9 mouse cellular contexts compared by ENCODE assay signal in genomic region chr3:121258521-121259478, GRCm38 (mm10). TPM values are rescaled to one million over a fixed set of nuclear protein-coding genes. Genes with fewer than 3 reads are reported as not detected.
DNase-seq lines count a peak whose midpoint lies in the region; TF ChIP-seq lines count a peak whose summit lies in the region.
"Had no signal": no experiment of that assay in that cellular context is flagged by ENCODE, and none has a peak within 500 bp of the region (broad histone marks: within the 10 kb centered on the region; RNA-seq: fewer than 3 reads in every experiment).

No protein-coding gene starts in this region.

- 0 out of 2 replicates have a peak overlapping the region, but pooled peaks have one; percentile 14 for H3K27ac ChIP-seq in olfactory bulb, adult 2 months (ENCODE audit: insufficient read depth, low read depth, low read length)
- H3K27ac ChIP-seq: embryonic facial prominence, embryonic 12.5 days had no signal

- WGBS in olfactory bulb, adult 2 months = 56% methylated on average over 20 of the region's 20 CpGs

- intact Hi-C loops in heart, postnatal 14 days (cut with DNase I) = no loop called here

- TF ChIP-seq CTCF in olfactory bulb, adult 2 months (IDR thresholded peaks at IDR 0.05; ENCODE audit: insufficient read depth, low read depth, low read length) = no peak

- peak; percentile 14 for DNase-seq in layer of hippocampus, adult 9-11 months
- no peak for DNase-seq in layer of hippocampus, postnatal 36 days
- DNase-seq in cerebellum, postnatal 14 days = peak; percentile 49 to 55
- peak; percentile 19 to 24 for DNase-seq in heart, postnatal 14 days
- no peak for DNase-seq in urinary bladder, postnatal 25 days (ENCODE audit: low spot score)
- DNase-seq in gastrocnemius, adult 18-20 months (ENCODE audit: low spot score) = no peak
- DNase-seq: gastrocnemius, postnatal 36 days had no signal

- 0 out of 2 replicates have a peak, but pooled peaks cover 5% of the 10 kb centered on the region for H3K4me1 ChIP-seq in olfactory bulb, adult 2 months (ENCODE audit: control insufficient read depth, insufficient read depth, low read length)

- no peak overlapping the region for H3K4me3 ChIP-seq in olfactory bulb, adult 2 months (ENCODE audit: insufficient read depth, low read depth, low read length)
- H3K4me3 ChIP-seq: embryonic facial prominence, embryonic 12.5 days had no signal

- no peak for TF ChIP-seq POLR2A in olfactory bulb, adult 2 months (IDR thresholded peaks at IDR 0.05; ENCODE audit: insufficient read depth, low read depth, low read length)

RNA-seq across cellular contexts. Expression of gene Tmem56, which starts 24.1 kb away (rescaled TPM):
- total RNA-seq in layer of hippocampus, postnatal 36 days (2021) = 10 to 100 TPM; 30.1 to 35.7 TPM
- total RNA-seq in heart, postnatal 14 days (2021) = 1 to 10 TPM in 1 of 2 experiments, under 1 TPM in 1; 1.00 to 1.4 TPM
- not detected in 2 replicates for polyA plus RNA-seq in olfactory bulb, adult 2 months (2012; ENCODE audit: insufficient read depth, insufficient read length, low replicate concordance, missing spikeins)
- 10 to 100 TPM; 44.0 to 52.1 TPM for total RNA-seq in gastrocnemius, adult 18-20 months (2021)

RNA-seq across cellular contexts. Expression of gene Alg14, which starts 32.8 kb away (rescaled TPM):
- total RNA-seq in layer of hippocampus, postnatal 36 days (2021) = 10 to 100 TPM; 12.2 to 12.7 TPM
- 10 to 100 TPM; 14.4 to 15.1 TPM for total RNA-seq in heart, postnatal 14 days (2021)
- polyA plus RNA-seq in olfactory bulb, adult 2 months (2012; ENCODE audit: insufficient read depth, insufficient read length, low replicate concordance, missing spikeins) = not detected in 2 replicates
- 1 to 10 TPM; 6.7 to 6.9 TPM for total RNA-seq in gastrocnemius, adult 18-20 months (2021)

Comparison
In these comparisons a context has a peak if more than half of its experiments do, and no peak if none do; other contexts are left out.
1. DNase-seq: peak in layer of hippocampus, adult 9-11 months (single experiment), cerebellum, postnatal 14 days (2 of 2) and heart, postnatal 14 days (2 of 2); none in layer of hippocampus, postnatal 36 days (0 of 2), urinary bladder, postnatal 25 days (single experiment) and gastrocnemius, adult 18-20 months (single experiment).
2. RNA of gene Tmem56, which starts 24.1 kb away (total RNA-seq): 44.0 to 52.1 TPM in gastrocnemius, adult 18-20 months and 30.1 to 35.7 TPM in layer of hippocampus, postnatal 36 days; 1.00 to 1.4 TPM in heart, postnatal 14 days; every median in the first group is over 10 times any median in the second.